Mouse (Mus musculus) left cerebral cortex, postnatal 25 days (tissue): ENCODE measurements around the gene Micall1. TPM values are rescaled to one million over a fixed set of nuclear protein-coding genes. Genes with fewer than 3 reads are reported as not detected.

ENCODE experiments used
- DNase-seq, 2 experiments: peaks; one replicate each; pipeline ENCODE4 v3.0.0; 2022; ENCODE audit warnings: low spot score in 2 of 2, mixed read lengths in 1 of 2
- intact Hi-C: fragments of 180-260 bp; cut with DNase I; formaldehyde crosslinking; loops from one replicate; pipeline ENCODE4 v1.15.1; 2025
- total RNA-seq, 2 experiments: library from RNA; stranded (reverse); gene quantifications; 2 replicates each; pipeline ENCODE4 v1.2.3; 2021

Micall1 gene
- total RNA-seq, 2 experiments from 2014 or later = 23.8 to 24.1 TPM

DNA sequence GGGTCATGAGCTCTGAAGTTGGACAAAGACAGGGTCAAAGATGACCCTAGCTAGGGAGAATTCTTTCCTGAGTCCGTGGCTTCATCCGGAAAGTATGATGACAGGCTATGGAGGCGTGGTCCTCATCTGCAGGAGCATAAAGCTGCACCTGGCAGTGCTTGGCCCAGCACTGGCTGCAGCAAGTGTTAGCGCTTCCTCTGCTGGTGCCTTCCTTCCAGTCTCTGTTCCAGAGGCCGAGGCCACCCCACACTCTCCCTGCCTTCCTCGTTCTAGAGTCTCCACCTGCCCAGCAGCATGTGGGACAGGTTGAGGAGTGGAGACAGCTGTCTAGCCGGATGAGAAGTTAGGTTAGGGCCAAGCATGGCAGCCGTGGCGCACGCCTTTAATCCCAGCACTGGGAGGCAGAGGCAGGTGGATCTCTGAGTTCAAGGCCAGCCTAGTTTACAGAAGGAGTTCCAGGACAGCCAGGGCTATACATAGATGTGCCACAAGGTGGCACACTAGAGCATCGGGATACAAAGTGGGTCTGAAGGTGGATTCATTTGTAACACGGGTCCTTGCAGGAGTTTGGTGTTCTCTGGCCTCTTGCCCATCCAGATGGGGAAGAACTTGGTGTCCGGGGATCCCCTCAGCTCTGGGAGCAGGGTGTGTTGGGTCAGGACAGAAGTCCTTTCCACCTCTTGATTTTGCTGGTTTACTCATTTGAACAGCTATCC lies 17.7 kb downstream of the Micall1 start:
- peak; percentile 28 to 35 for DNase-seq
- intact Hi-C loops = loop anchor here (5.0 kb wide), 1 partner anchor 34 kb away; no protein-coding TSS in a partner anchor

DNA sequence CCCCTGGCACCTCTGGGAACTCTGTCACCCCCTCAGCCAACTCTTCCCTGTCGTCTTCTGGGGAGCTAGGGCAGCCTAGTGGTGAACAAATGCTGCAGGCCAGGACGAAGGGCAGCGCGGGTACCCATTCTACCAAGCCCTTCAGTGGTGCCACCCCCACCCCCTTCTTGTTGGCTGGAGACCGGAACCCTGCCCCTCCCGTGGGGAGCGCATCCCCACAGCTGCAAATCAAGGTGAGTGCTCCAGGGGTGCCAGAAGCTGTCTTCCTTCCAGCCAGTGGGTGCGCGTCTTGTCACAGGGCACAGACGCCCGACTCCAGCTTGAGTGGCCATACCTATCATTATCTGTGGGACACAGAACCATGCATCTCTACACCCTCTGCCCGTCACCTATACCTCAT lies 18.4 kb downstream of the Micall1 start:
- no peak for DNase-seq
- intact Hi-C loops = loop anchor here (5.0 kb wide), 1 partner anchor 35 kb away; no protein-coding TSS in a partner anchor

DNA sequence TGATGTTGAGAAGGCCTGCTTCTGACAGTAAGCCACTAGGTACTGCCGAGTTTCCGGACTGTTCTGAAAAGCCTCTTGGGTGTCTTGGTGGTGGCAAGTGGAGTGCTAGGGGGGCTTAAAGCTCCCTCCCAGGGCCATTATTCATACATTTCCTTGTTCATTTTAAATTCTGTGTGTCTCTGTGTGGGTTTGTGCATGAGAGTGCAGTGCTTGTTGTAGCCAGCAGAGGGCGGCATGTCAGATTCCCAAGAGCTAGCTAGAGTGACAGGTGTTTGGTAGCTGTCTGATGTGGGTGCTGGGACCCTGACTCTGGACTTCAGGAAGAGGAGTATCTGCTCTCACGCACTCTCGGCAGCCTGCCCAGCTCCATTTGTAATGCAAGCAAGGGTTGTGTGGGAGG lies 19.5 kb downstream of the Micall1 start:
- no peak for DNase-seq
- intact Hi-C loops = loop anchor here (5.0 kb wide), 1 partner anchor 36 kb away; no protein-coding TSS in a partner anchor

DNA sequence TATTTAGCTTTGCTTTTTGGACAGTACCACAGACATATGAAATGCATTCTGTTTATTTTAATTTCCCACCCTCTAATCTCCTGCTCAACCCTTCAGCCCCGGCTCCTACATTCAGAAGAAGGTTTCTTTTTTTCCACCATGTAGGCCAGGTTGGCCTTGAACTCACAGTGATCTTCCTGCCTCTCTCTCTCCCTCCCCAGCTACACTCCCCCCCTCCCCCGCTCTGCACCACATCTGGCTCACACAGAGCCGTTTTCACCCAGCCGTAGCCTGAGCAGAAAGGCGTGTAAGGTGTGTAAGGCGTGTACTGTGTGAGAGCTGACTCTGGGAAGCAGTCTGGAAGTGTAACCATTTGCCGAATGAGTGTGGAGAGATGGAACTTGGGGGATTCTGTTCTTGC lies 20.6 kb downstream of the Micall1 start:
- intact Hi-C loops = loop anchor here (5.0 kb wide), 1 partner anchor 37 kb away; no protein-coding TSS in a partner anchor
- DNase-seq = no peak

DNA sequence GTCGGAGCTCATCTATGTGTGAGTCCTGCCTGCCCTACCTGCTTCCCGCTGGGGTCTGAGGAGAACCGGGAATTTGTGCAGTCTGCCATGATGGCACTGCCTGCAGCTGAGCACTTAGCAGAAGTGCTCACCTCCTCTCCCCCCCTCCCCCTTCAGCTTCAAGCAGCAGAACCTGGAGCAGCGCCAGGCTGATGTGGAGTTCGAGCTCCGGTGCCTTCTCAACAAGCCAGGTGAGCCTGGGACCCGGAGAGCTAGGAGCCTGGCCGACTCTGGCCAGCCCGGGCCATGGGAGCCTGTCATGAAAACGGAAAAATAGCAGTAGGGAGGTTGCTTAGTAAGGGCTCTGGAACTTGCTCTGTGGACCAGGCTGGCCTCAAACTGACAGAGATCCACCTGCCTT lies 22.1 kb downstream of the Micall1 start:
- DNase-seq = no peak
- intact Hi-C loops = no loop called here

DNA sequence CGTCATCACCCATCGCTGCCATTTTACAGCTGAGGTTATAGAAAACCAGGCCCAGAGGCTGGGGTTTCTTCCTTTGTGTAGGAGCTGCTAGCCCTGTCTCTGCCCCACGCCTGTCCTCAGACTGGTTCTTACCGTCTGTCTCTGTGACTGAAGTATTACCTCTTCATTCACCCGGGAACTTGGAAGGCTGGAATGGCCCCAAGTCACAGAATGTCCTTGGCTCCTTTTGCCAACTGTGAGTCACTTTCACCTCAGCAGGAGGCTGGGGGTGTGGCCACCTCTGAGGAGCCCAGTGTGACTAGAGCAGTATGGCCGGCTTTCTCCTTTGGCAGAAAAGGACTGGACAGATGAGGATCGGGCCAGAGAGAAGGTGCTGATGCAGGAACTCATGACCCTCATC lies 22.7 kb downstream of the Micall1 start:
- intact Hi-C loops = no loop called here
- DNase-seq = peak in 1 of 2 experiments; percentile 32

DNA sequence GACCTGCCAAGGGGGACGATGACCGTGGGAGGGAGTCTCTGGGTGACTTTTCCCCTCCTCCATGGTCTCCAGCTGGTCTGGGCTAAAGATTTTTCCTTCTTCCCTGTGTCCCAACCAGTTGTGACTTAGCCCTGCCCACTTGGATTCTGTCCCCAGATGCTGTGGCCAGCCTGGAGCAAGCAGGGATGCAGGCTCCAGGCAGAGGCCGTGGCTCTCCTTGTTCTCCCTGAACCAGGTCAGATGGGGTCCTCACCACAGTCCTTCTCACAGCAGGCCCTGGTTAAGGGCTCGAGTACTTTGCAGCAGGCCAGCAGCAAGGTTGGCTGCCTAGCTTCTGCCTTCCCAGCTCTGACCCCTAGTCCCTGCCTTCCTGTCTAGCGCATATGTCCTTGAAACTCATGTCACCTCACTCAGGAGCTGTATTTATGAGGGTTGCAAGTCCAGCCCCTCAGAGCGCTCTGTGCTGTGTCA lies 24.5 kb downstream of the Micall1 start:
- DNase-seq = no peak
- intact Hi-C loops = no loop called here

DNA sequence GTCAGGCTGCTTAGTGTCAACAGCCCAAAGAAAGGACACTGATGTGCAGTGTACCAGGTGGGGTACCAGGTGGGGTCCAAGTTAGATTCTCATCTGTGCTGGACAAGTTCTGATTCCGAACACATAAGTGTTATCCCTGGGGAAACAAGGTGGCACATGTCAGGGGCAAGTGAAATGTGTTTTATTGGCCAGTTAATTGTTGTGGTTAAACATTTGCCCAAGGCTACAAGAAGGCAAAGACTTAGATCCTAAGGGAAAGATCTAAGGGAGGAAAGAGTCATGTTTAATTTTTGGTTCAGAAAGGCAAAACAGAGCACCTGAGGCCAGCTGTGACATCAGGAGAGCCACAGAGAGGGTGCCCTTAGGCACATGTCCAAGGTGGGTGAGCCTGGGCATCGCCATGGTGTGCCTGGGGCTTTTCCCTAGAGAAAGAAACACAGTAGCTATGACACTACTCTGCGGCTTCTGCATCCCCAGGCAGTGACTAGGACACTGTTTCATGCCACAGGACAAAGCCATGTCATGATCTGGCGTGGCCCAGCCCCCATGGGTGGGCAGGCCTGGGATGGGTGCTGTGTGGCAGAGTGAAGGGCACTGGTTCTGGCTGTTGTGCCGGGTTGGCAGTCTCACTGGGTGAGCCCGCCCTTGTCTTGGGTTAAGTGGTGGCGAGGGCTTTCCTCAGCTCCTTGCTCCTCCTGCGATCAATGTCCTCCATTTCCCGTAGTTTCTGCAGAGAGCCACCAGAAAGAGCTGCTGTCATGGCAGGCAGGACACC lies 26.0 kb downstream of the Micall1 start:
- no peak for DNase-seq
- intact Hi-C loops = no loop called here

DNA sequence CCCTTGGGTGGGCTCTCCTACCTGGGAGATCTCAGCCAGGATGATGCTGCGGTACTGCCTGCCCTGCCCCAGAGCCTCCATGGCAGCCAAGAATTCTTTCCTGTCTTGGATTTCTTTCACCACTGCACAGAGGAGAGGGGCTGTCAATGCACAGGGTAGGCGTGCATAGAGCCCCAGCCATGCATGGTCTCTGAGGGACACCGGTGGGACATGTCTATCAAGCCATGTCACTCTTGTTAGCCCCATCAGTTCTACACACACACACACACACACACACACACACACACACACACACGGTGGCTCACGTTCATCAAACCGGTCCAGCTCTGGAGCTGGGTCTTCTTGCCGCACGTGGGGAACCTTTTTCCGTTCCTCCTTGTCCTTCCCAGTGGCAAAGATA lies 26.6 kb downstream of the Micall1 start:
- DNase-seq = no peak
- intact Hi-C loops = no loop called here

DNA sequence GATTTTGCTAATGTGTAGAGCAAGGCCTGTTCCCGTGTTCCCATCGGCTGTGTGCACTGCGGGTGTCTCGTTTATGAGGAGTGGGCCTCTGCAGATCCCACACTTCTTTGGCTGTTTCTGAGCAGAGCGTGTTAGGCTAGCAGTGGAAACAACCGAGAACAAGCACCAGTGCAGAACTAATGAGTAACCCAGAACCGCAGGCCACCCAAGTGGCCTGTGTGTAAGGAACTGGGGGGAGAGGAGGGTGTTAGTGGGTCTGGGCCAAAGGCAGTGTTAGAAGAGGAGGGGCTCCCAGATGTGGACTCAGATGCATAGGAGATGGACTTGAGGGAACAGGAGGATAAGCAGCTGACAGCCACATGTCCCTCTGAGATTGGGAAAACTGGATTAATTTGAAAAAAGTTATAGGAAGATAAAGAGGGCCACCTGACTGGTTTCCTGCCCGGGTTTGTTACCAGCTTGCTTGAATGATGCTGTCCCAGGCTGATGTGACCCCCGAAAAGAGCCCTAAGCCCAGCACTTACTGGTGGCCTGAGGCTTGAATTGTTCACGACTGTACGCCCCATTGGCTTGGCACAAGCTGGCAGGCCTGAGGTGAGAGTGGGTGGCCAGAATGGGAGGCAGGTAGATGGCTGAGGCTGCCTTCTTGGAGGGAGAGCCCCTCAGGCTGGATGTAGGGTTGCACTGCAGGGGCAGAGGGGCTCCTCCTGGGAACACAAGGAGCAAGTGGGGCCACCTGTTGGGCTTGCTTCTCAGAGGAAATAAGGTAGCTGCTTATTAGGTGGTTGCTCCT lies 27.3 kb downstream of the Micall1 start:
- no peak for DNase-seq
- intact Hi-C loops = no loop called here

DNA sequence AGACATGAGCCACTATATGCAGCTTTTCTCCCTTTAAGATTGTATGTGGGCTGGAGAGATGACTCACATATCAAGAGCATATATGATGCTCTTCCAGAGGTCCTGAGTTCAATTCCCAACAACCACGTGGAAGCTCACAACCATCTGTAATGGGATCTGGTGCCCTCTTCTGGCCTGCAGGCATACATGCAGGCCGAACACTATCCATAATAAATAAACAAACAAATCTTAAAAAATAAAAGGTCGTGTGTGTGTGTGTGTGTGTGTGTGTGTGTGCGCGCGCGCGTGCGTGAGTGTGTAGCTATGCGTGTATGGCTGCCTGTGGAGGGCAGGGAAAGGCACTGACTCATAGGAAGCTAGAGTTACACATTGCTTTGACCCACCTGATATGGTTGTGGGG lies 30.9 kb downstream of the Micall1 start:
- intact Hi-C loops = no loop called here

DNA sequence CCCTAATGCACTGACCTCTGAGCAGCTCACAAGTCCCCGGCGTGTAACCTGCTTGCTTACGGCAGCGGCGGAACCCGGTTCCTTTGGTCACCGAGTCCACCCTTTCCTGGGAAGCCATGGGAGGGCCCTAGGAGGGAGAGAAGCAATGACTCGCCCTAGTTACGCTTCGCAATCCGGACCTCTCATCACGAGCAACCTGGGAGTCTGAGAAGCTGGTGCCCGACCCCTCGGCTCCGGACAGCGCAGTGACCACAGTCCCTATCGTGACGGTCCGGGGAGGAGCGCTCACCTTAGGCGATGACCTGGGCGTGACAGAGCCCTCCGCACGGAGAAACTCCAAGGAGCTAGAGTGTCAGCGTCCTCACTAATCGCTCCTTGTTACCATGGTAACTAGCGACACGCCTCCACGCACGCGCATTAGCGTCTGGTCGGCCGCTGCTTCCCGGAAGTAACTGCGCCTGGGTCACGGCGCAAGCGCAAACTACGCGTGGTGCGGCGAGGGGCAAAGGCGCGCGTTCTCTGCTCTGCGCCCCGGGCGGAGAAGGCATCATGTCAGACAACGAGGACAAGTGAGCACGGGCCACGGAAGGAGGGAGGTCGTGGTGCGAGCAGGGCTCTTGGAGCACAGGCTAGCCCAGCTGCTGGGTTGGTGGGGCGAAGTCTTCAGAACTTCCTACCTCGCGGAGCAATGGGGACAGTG lies 32.3 kb downstream of the Micall1 start, which contains the start of the genes Polr2f and 1700088E04Rik:
Gene Polr2f, plus strand, starts transcription at position 144 of the 700 bp plus-strand sequence.
Gene 1700088E04Rik, minus strand, starts transcription at position 388 of the 700 bp plus-strand sequence.
- intact Hi-C loops = no loop called here
- DNase-seq = peak; percentile 95 to 96

More for the DNA sequence above, 30.9 kb downstream of the Micall1 start:
- no peak for DNase-seq

DNA sequence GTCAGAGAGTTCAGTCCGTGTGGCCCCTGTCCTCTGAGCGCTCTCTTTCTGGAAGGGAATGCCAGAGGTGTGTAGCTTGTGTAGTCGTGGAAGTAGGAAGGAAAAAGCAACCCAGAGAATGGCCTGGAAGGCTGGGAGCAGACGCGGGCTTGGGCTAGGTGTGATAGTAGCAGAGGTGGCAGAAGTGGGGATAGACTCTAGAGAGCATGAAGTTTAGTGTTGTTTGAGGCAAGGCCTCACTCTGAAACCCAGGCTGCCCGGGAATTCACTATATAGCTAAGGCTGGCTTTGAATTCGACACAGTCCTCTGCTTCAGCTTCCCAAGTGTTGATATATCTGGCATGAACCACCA lies 32.8 kb downstream of the Micall1 start:
- DNase-seq = no peak
- intact Hi-C loops = no loop called here

DNA sequence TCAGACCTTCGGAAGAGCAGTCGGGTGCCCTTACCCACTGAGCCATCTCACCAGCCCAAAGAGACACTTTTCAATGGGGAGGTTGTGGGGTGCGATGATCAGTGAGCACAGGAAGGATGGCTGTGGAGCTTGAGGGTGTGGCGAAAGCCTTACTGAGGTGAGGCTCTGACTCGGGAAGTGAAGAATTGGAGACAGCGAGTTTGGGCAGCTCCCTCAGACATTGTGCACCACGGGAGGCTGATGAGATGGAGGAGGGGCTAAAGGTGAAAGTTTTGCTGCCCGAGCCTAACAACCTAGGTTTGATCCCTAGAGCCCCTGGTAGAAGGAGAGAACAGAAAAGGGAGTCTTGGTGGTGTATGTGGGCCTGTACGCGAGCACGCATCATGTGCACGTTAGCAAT lies 34.6 kb downstream of the Micall1 start:
- intact Hi-C loops = no loop called here

DNA sequence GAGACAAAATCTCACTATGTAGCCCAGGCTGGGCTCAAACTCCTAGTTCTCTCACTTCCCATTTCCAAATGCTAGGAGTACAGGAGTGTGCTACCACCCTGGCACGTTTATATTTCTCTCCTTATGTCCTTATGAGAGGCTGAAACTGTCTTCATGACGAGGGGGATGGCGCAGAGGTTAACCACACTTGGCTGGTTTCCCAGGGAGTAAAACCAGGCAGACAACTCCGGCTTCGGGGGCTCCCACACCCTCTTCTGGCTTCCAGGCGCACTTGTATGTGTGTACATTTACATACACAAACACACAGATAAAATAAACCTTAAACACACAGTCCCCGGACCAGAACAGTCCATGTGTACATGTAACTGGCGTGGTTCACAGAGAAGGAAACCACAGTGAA lies 35.3 kb downstream of the Micall1 start:
- no peak for DNase-seq
- intact Hi-C loops = no loop called here

More for the DNA sequence above, 34.6 kb downstream of the Micall1 start:
- DNase-seq = no peak

DNA sequence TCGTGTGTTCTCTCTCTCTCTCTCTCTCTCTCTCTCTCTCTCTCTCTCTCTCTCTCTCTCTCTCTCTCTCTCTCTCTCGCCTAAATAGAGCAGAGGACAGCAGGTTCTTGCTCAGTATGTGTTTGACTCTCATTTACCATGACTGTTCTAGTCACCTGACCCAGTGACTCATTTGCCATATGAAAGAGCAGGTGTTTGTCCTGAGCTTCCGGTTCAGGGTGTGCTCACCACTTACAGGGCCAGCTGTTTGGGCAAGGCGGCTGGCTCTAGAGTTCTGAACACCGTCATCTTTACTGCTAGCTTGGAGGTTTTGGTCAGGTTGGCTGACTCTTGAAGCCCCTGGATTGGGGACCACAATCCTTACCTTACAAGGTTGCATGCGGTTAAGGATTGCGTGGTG lies 36.8 kb downstream of the Micall1 start:
- no peak for DNase-seq
- intact Hi-C loops = loop anchor here (5.0 kb wide), 1 partner anchor 53 kb away; no protein-coding TSS in a partner anchor

DNA sequence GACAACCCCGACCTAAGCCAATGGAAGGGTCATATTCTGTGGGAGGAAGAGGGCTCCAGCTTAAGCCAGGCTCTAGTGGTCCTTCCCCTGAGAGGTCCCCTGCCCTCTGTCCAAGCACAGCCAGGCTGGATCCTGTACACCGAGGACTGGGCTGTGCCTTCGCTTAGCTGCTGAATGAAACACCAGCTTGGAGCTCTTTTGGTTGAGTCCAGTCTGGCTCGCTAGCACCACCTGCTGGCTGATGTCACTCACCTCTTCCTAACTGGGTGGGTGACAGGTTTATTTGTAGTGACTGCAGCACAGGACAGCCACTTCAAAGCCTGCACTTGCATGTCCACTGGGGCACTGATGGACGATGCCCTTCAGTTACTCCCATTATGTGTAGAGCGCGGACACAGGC lies 39.8 kb downstream of the Micall1 start:
- DNase-seq = peak; percentile 73
- intact Hi-C loops = loop anchor here (5.0 kb wide), 1 partner anchor 56 kb away; no protein-coding TSS in a partner anchor

DNA sequence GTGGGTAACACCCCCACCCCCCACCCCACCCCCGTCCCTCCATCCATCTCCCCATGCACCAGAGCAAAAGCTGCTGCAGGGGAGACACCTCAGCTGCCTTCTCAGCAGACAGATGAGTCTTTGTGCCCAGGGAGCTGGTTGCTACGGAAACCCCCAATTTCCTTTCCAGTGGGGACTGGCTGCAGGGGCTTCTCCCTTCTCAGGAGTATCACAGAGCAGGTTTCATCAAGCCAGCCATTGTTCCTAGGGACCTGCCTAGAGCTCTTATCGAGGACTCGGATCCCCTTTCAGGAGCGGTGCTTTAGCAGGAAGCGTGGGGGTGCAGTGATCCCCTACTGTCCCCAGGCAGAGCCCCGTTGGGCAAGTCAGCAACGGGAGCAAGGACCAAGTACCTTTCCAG lies 43.2 kb downstream of the Micall1 start:
- intact Hi-C loops = no loop called here
- DNase-seq = no peak

DNA sequence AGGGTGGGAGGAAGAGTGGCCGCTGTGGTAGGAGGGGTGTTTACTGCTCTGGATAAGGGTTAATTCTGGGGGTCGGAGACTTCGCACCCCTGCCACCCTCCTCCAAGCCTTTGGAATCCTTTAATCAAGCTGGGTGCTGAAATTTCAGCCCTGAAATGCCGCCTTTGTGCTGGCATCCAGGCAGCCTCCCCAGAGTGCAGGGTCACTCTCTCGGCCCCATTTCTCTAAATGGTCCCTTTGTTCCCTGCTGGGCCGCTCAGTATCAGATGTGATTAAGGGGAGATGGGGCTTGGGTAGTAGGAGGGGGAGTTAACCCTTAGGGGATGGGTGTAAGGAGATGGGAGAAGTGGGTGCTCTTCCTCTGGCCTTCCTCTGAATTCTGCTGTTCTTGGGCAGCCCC lies 44.0 kb downstream of the Micall1 start:
- peak in 1 of 2 experiments; percentile 23 for DNase-seq

More for the DNA sequence above, 44.0 kb downstream of the Micall1 start:
- intact Hi-C loops = no loop called here
